Mouse (Mus musculus) kidney, embryonic 15.5 days (tissue): Measurements from ENCODE around the gene Podn. TPM values are rescaled to one million over a fixed set of nuclear protein-coding genes. Genes with fewer than 3 reads are reported as not detected.

Source experiments
- ATAC-seq: fragments of 200-750 bp; cut with Nextera tagmentation; replicated peaks from 2 replicates; pipeline ENCODE4 v1.8.0; 2017; ENCODE audit warnings: moderate TSS enrichment; ENCODE audit not compliant: low FRiP score
- H3K27ac ChIP-seq: fragments of 300-500 bp; sonication (generic); 2 replicates; pipeline ENCODE4 v1.5.1; 2015; ENCODE audit warnings: mild to moderate bottlenecking, inconsistent platforms
- H3K27me3 ChIP-seq: fragments of 300-500 bp; sonication (generic); 2 replicates; pipeline ENCODE4 v1.6.1; 2015; ENCODE audit warnings: inconsistent platforms
- H3K36me3 ChIP-seq: fragments of 300-500 bp; sonication (generic); 2 replicates; pipeline ENCODE4 v1.6.1; 2015; ENCODE audit warnings: inconsistent platforms
- H3K4me1 ChIP-seq: fragments of 300-500 bp; sonication (generic); 2 replicates; pipeline ENCODE4 v1.6.1; 2015; ENCODE audit warnings: inconsistent platforms
- H3K4me2 ChIP-seq: fragments of 300-500 bp; sonication (generic); 2 replicates; pipeline ENCODE4 v1.6.1; 2015; ENCODE audit warnings: moderate library complexity, mild to moderate bottlenecking, inconsistent platforms
- H3K4me3 ChIP-seq: fragments of 300-500 bp; sonication (generic); replicated peaks from 2 replicates; pipeline ENCODE4 v1.5.1; 2015; ENCODE audit warnings: mild to moderate bottlenecking, inconsistent platforms
- H3K9ac ChIP-seq: fragments of 300-500 bp; sonication (generic); 2 replicates; pipeline ENCODE4 v1.6.1; 2015; ENCODE audit warnings: mild to moderate bottlenecking, inconsistent platforms
- H3K9me3 ChIP-seq: fragments of 300-500 bp; sonication (generic); replicated peaks from 2 replicates; pipeline ENCODE4 v1.6.1; 2016; ENCODE audit warnings: inconsistent platforms
- WGBS: fragments of 180-500 bp; shearing (Covaris S2); methylation state at CpG from one replicate; pipeline ENCODE4 v1.1.7; 2015; ENCODE audit warnings: mixed read lengths; 5-methylcytosine and 5-hydroxymethylcytosine counted together
- polyA plus RNA-seq: library from polyadenylated mRNA; unstranded; fragments of >200 nt; fragmentation: Nextera tagmentation; extraction: Ambion mirVana; gene quantifications from 2 replicates; pipeline ENCODE4 v1.2.1, GENCODE M21; 2015

Podn gene
- polyA plus RNA-seq, 1 experiment from 2014 or later: 1.1 TPM

DNA sequence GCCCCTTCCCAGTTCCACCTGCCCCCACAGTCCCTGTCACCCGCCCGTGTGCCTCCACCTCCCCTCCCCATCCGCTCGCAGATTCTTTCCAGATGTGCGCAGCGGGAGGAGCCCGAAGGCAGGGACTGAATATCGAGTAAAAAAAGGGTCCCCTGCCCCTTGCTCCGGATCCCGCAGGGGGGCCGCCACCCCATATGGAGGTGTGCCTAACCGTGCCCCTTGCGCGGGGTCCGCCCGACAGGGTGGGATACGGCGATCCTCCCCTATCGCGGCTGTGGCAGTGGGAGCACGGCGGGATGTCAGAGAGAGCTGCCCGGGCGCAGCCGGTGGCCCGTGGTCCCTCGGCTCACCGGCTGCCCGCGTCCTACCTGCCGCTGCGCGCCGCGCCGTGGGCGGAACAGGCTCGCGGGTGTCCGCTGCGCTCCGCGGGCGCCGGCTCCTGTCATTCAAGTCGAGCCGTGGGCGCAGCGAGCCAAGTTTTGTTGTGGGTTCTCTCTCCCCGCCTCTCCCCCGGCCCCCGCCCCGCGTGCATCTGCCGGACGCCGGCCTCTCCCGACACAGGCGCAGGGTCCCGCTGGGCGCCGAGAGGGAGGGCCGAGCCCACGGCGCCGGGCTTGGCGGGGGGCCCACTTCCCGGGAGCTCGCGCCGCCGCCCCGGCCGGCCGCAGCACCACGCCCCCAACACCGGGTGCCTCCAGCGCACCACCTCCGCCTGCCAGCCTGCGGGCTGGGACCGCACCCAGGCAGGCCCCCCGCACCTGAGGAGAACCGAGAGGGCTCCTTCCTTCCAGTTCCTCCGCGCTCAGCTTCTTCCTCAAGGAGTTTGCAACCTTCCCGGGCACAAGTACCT is 64.5 kb downstream of the Podn start:
- peaks cover 22% of the 10 kb centered on the region for H3K4me1 ChIP-seq
- H3K4me2 ChIP-seq: peak overlapping the region; percentile 97
- H3K9me3 ChIP-seq: no peaks in the 10 kb centered on the region
- H3K27ac ChIP-seq: no peak overlapping the region
- H3K4me3 ChIP-seq: peak overlapping the region; percentile 64
- no peak for ATAC-seq
- under 1% methylated on average over 67 of the region's 86 CpGs for WGBS
- peaks cover 52% of the 10 kb centered on the region for H3K27me3 ChIP-seq
- no peaks in the 10 kb centered on the region for H3K36me3 ChIP-seq
- H3K9ac ChIP-seq: peak overlapping the region; percentile 29

- peaks cover 22% of the 10 kb centered on the region for H3K4me1 ChIP-seq
- H3K9me3 ChIP-seq: no peaks in the 10 kb centered on the region
- ATAC-seq: peak; percentile 54; the same call in 1 of the 2 replicates
- peaks cover 52% of the 10 kb centered on the region for H3K27me3 ChIP-seq
- WGBS: 4% methylated on average over 22 of the region's 22 CpGs
- no peak overlapping the region for H3K27ac ChIP-seq
- H3K9ac ChIP-seq: peak overlapping the region; percentile 29; the same call in 1 of the 2 replicates
- no peaks in the 10 kb centered on the region for H3K36me3 ChIP-seq
- H3K4me2 ChIP-seq: peak overlapping the region; percentile 97
- H3K4me3 ChIP-seq: peak overlapping the region; percentile 64
Measured at GRCm38 (mm10) chr4:108030888-108031501, 65.2 kb downstream of the Podn start.

DNA sequence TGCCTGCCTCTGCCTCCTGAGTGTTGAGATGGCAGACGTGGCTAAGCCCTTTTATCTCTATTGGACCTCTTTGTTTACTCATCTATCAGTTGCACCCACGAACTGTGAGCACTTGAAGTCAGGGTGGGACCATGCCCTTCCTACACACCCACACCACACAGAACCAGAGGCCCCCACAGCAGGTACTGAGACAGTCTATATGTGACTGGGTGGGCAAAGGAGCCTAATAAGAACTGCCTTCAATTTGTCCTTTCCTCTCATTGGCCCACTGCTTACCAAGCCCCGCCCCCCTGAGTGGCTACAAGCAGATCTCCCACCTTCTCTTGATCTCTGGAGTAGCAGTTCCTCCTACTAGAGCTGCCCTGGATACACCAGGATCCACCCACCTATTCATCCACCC is 70.1 kb downstream of the Podn start:
- no peaks in the 10 kb centered on the region for H3K36me3 ChIP-seq
- H3K9ac ChIP-seq: no peak overlapping the region
- ATAC-seq: no peak
- H3K27ac ChIP-seq: no peak overlapping the region
- H3K27me3 ChIP-seq: peaks cover 23% of the 10 kb centered on the region
- no peaks in the 10 kb centered on the region for H3K9me3 ChIP-seq
- H3K4me3 ChIP-seq: no peak overlapping the region
- peaks cover 26% of the 10 kb centered on the region for H3K4me1 ChIP-seq
- 44% methylated on average over 3 of the region's 3 CpGs for WGBS
- no peak overlapping the region for H3K4me2 ChIP-seq

DNA sequence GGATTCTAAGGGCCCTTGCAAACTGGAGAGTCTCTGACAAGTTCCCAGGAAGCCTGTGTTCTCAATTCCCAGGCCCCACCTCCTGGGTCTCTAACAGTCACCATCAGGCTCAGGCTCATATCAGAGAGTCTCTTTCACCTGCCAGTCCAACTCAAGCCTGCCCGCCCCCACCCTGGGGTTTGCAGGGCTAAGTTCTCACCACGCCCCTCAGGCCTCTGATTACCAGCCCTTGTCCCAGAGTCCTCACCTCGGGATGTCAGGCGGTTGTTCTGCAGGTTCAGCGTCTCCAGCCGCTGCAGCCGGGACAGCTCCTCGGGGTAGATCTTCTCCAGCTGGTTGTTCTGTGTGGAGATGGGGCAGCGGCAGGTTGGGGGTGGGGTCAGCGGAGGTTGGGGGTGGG is 71.0 kb downstream of the Podn start:
- WGBS: 4% methylated on average over 10 of the region's 10 CpGs
- peak overlapping the region; percentile 42 for H3K4me2 ChIP-seq
- no peak overlapping the region for H3K9ac ChIP-seq
- H3K27ac ChIP-seq: 0 out of 2 replicates have a peak overlapping the region, but pooled peaks have one; percentile 33
- peaks cover 14% of the 10 kb centered on the region for H3K27me3 ChIP-seq
- H3K4me3 ChIP-seq: peak overlapping the region; percentile 6; the same call in 1 of the 2 replicates
- no peaks in the 10 kb centered on the region for H3K36me3 ChIP-seq
- H3K4me1 ChIP-seq: peaks cover 16% of the 10 kb centered on the region
- no peaks in the 10 kb centered on the region for H3K9me3 ChIP-seq
- ATAC-seq: peak; percentile 37; the same call in 1 of the 2 replicates

- no peaks in the 10 kb centered on the region for H3K9me3 ChIP-seq
- H3K27me3 ChIP-seq: peaks cover 7% of the 10 kb centered on the region
- H3K4me3 ChIP-seq: no peak overlapping the region
- H3K27ac ChIP-seq: peak overlapping the region; percentile 49
- ATAC-seq: 0 out of 2 replicates have a peak, but pooled peaks have one; percentile 55
- H3K4me1 ChIP-seq: peaks cover 15% of the 10 kb centered on the region
- H3K36me3 ChIP-seq: no peaks in the 10 kb centered on the region
- H3K9ac ChIP-seq: no peak overlapping the region
- no peak overlapping the region for H3K4me2 ChIP-seq
- 45% methylated on average over 5 of the region's 5 CpGs for WGBS
Measured at GRCm38 (mm10) chr4:108024641-108025040, 71.6 kb downstream of the Podn start.

DNA sequence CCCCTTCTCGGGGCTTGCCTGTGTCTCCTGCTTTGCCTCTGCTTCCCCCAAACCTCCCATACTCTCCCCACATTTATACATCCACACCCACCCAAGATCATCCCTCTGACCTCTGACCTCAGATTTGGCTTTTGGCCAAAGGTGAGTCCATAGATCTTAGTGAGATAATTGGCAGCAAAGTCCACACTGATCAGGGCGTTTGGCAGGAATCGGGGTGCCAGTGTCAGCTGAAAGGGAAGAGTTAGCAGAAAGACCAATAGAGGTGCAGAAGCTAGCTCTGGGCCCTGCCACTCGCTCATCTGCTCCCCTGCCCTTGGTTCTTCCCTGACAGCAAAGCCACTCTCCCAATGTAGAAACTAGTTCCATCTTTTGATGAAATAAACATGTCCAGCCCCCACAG is 73.1 kb downstream of the Podn start:
- H3K27ac ChIP-seq: no peak overlapping the region
- no peaks in the 10 kb centered on the region for H3K36me3 ChIP-seq
- peaks cover 18% of the 10 kb centered on the region for H3K4me1 ChIP-seq
- H3K27me3 ChIP-seq: no peaks in the 10 kb centered on the region
- no peak overlapping the region for H3K4me3 ChIP-seq
- H3K9ac ChIP-seq: no peak overlapping the region
- 82% methylated on average over 4 of the region's 4 CpGs for WGBS
- no peaks in the 10 kb centered on the region for H3K9me3 ChIP-seq
- ATAC-seq: no peak
- H3K4me2 ChIP-seq: no peak overlapping the region

GRCm38 (mm10) chr4:108020178-108020577 is 76.1 kb downstream of the Podn start:
- Histone ChIP-seq H3K27me3 (no peaks in the 10 kb centered on the region), H3K9me3 (no peaks in the 10 kb centered on the region), H3K36me3 (no peaks in the 10 kb centered on the region), H3K4me3 (no peak overlapping the region), H3K27ac (no peak overlapping the region), H3K4me2 (no peak overlapping the region), H3K4me1 (peaks cover 14% of the 10 kb centered on the region), H3K9ac (no peak overlapping the region)
- ATAC-seq: no peak
- 88% methylated on average over 6 of the region's 6 CpGs for WGBS

GRCm38 (mm10) chr4:108018961-108019921 is 77.0 kb downstream of the Podn start:
- Histone ChIP-seq H3K4me2 (no peak overlapping the region), H3K9ac (no peak overlapping the region), H3K27ac (no peak overlapping the region), H3K36me3 (no peaks in the 10 kb centered on the region), H3K4me3 (no peak overlapping the region), H3K4me1 (peaks cover 6% of the 10 kb centered on the region), H3K9me3 (no peaks in the 10 kb centered on the region), H3K27me3 (no peaks in the 10 kb centered on the region)
- WGBS: 51% methylated on average over 14 of the region's 14 CpGs
- no peak for ATAC-seq

DNA sequence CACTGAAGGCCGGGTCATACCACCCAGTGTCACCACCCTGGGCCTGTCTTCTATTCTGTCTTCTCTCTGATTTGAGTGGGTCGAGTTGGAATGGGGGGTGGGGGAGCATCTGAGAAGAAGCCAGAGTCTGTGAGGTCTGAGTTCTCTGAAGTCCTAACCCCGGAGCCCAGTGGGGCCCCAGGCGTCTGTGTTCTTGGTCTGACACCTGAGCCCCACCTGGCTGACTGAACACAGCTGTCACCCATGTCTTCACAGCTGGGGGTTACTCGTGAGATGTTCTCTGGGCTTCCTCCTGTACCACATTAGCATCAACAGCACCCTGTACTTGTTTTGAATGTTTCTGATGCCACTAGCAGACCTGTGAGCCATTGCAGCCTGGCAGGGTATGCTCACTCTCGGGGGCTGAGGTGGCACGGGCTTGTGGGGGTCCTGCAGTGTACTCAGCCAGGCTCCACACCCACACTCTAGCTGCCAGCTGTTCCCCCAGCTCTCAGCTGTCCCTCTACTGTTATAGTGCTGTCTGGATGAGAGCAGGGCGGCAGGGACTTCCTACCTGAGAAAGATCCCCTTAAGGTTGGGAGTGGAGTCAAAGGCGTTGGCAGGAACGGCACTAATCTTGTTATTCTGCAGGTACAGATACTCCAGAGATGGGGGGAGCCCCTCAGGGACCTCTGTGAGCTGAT is 77.9 kb downstream of the Podn start:
- Histone ChIP-seq H3K4me2 (no peak overlapping the region), H3K9me3 (no peaks in the 10 kb centered on the region), H3K4me3 (no peak overlapping the region), H3K27ac (no peak overlapping the region), H3K27me3 (no peaks in the 10 kb centered on the region), H3K9ac (no peak overlapping the region), H3K4me1 (0 out of 2 replicates have a peak, but pooled peaks cover 4% of the 10 kb centered on the region), H3K36me3 (no peaks in the 10 kb centered on the region)
- ATAC-seq: no peak
- 39% methylated on average over 10 of the region's 10 CpGs for WGBS

- Histone ChIP-seq H3K27ac (no peak overlapping the region), H3K4me3 (no peak overlapping the region), H3K9ac (no peak overlapping the region), H3K4me2 (no peak overlapping the region), H3K27me3 (no peaks in the 10 kb centered on the region), H3K36me3 (no peaks in the 10 kb centered on the region), H3K4me1 (0 out of 2 replicates have a peak, but pooled peaks cover 4% of the 10 kb centered on the region), H3K9me3 (no peaks in the 10 kb centered on the region)
- ATAC-seq: no peak
- 80% methylated on average over 7 of the region's 7 CpGs for WGBS
Measured at GRCm38 (mm10) chr4:108017839-108018238, 78.4 kb downstream of the Podn start.

DNA sequence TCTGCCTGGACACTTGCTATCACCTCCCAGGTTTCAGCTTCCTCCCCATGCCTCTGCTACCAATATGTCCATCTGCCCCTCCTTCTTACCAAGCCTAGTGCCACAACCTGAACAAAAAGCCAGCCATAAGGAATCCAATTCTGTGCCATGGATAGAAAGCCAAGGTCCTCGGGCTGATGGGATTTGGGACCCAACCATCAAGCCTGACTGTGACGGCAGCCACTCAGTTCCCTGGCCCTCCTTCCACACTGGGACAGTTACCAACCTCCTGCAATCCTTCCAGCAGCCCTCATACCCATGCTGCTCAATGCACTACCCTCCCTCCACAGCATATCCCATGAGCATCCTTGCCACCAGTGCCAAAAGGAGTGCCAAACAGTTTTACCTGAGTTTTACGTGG is 79.9 kb downstream of the Podn start:
- no peak overlapping the region for H3K4me3 ChIP-seq
- no peaks in the 10 kb centered on the region for H3K27me3 ChIP-seq
- H3K9me3 ChIP-seq: no peaks in the 10 kb centered on the region
- WGBS: 85% methylated on average over 3 of the region's 3 CpGs
- H3K9ac ChIP-seq: no peak overlapping the region
- H3K4me1 ChIP-seq: 0 out of 2 replicates have a peak, but pooled peaks cover 4% of the 10 kb centered on the region
- no peaks in the 10 kb centered on the region for H3K36me3 ChIP-seq
- no peak for ATAC-seq
- H3K4me2 ChIP-seq: no peak overlapping the region
- H3K27ac ChIP-seq: no peak overlapping the region
